Mouse (Mus musculus): Measurements from ENCODE around the gene P2rx3.

GRCm38 (mm10) chr2:85030989-85031388 is 6.3 kb downstream of the P2rx3 start:
- no peak for TF ChIP-seq CTCF (IDR thresholded peaks at IDR 0.05; ENCODE audit: insufficient read depth, low read length)
- no peak for TF ChIP-seq POLR2A (IDR thresholded peaks at IDR 0.05; ENCODE audit: borderline replicate concordance, extremely low read depth, low read depth, low read length)

Measured in lung, adult 2 months (tissue).